Comparison of ENCODE assay signal across 8 mouse cellular contexts in genomic region chr13:115089020-115089394, GRCm38 (mm10). TPM values are rescaled to one million over a fixed set of nuclear protein-coding genes. Genes with fewer than 3 reads are reported as not detected.
DNase-seq lines count a peak whose midpoint lies in the region; ATAC-seq and TF ChIP-seq lines count a peak whose summit lies in the region.

No protein-coding gene starts in this region.

- TF ChIP-seq POLR2A in bone marrow, adult 2 months (IDR thresholded peaks at IDR 0.05; ENCODE audit: borderline replicate concordance, control insufficient read depth, low read depth, low read length) = no peak

- ATAC-seq in heart, embryonic 16.5 days (replicated peaks; ENCODE audit: extremely low read depth, insufficient read depth, low FRiP score) = no peak
- no peak for ATAC-seq in midbrain, embryonic 11.5 days (ENCODE audit: low FRiP score)

- peak overlapping the region; percentile 99 for H3K27ac ChIP-seq in heart, embryonic 16.5 days (ENCODE audit: low read length)
- H3K27ac ChIP-seq in bone marrow, adult 2 months (ENCODE audit: control insufficient read depth, insufficient read depth, low read depth, low read length, poor library complexity) = no peak overlapping the region
- H3K27ac ChIP-seq in hindbrain, embryonic 10.5 days = peak overlapping the region; percentile 96
- no peak overlapping the region for H3K27ac ChIP-seq in midbrain, embryonic 11.5 days (ENCODE audit: low read depth, low read length)

- TF ChIP-seq CTCF in bone marrow, adult 2 months (IDR thresholded peaks at IDR 0.05; ENCODE audit: control insufficient read depth, insufficient read depth, low read length) = no peak

- DNase-seq in heart, postnatal 4 days = no peak
- no peak for DNase-seq in hindbrain, embryonic 10.5 days (ENCODE audit: low spot score)
- DNase-seq in midbrain, embryonic 11.5 days (ENCODE audit: low spot score, missing footprints) = peak; percentile 83
- DNase-seq in retina, embryonic 14.5 days (ENCODE audit: low spot score) = no peak
- DNase-seq in frontal cortex, postnatal 10 days (ENCODE audit: low spot score in 2 of 2) = no peak
- no peak for DNase-seq in spleen, postnatal 36 days (ENCODE audit: low spot score in 2 of 2)

- no peaks in the 10 kb centered on the region for H3K9me3 ChIP-seq in heart, embryonic 16.5 days (replicated peaks; ENCODE audit: control insufficient read depth, low read length)
- H3K9me3 ChIP-seq in hindbrain, embryonic 10.5 days = peaks cover 10% of the 10 kb centered on the region; the same call in 1 of the 2 replicates
- no peaks in the 10 kb centered on the region for H3K9me3 ChIP-seq in midbrain, embryonic 11.5 days (ENCODE audit: control insufficient read depth, low read length)

- 40% methylated on average over 11 of the region's 11 CpGs for WGBS in heart, embryonic 16.5 days
- WGBS in bone marrow, adult 2 months = 49% methylated on average over 11 of the region's 11 CpGs
- WGBS in hindbrain, embryonic 10.5 days = 62% methylated on average over 11 of the region's 11 CpGs
- WGBS in midbrain, embryonic 11.5 days = 67% methylated on average over 11 of the region's 11 CpGs

- peak overlapping the region; percentile 98 for H3K4me2 ChIP-seq in heart, embryonic 16.5 days (ENCODE audit: low read depth, low read length)
- H3K4me2 ChIP-seq in midbrain, embryonic 11.5 days = peak overlapping the region; percentile 97

- H3K36me3 ChIP-seq in heart, embryonic 16.5 days (ENCODE audit: control insufficient read depth, insufficient read depth) = peaks cover 9% of the 10 kb centered on the region; the same call in 1 of the 2 replicates
- H3K36me3 ChIP-seq in hindbrain, embryonic 10.5 days = peaks cover 39% of the 10 kb centered on the region
- peaks cover 10% of the 10 kb centered on the region; the same call in 1 of the 2 replicates for H3K36me3 ChIP-seq in midbrain, embryonic 11.5 days (ENCODE audit: control insufficient read depth, insufficient read depth, low read length)

- H3K4me1 ChIP-seq in heart, embryonic 16.5 days (ENCODE audit: control insufficient read depth, insufficient read depth, low read length) = peaks cover 37% of the 10 kb centered on the region
- H3K4me1 ChIP-seq in bone marrow, adult 2 months (ENCODE audit: control insufficient read depth, insufficient read depth, low read length) = peaks cover 2% of the 10 kb centered on the region
- H3K4me1 ChIP-seq in hindbrain, embryonic 10.5 days (replicated peaks) = peaks cover 22% of the 10 kb centered on the region
- H3K4me1 ChIP-seq in midbrain, embryonic 11.5 days (ENCODE audit: control insufficient read depth, insufficient read depth, low read length) = peaks cover 10% of the 10 kb centered on the region

- H3K4me3 ChIP-seq in heart, embryonic 16.5 days (ENCODE audit: low read length) = peak overlapping the region; percentile 80
- peak overlapping the region; percentile 82 for H3K4me3 ChIP-seq in bone marrow, adult 2 months (replicated peaks; ENCODE audit: control insufficient read depth, low read depth, low read length)
- H3K4me3 ChIP-seq in hindbrain, embryonic 10.5 days = peak overlapping the region; percentile 75
- peak overlapping the region; percentile 69 for H3K4me3 ChIP-seq in midbrain, embryonic 11.5 days (ENCODE audit: low read depth, low read length)

- H3K27me3 ChIP-seq in heart, embryonic 16.5 days (ENCODE audit: control insufficient read depth, insufficient read depth, low read length) = no peaks in the 10 kb centered on the region
- H3K27me3 ChIP-seq in hindbrain, embryonic 10.5 days (ENCODE audit: insufficient read depth, poor library complexity, severe bottlenecking) = no peaks in the 10 kb centered on the region
- no peaks in the 10 kb centered on the region for H3K27me3 ChIP-seq in midbrain, embryonic 11.5 days (ENCODE audit: control insufficient read depth, insufficient read depth, low read length)

- H3K9ac ChIP-seq in heart, embryonic 16.5 days (ENCODE audit: low read length) = peak overlapping the region; percentile 92
- peak overlapping the region; percentile 82 for H3K9ac ChIP-seq in midbrain, embryonic 11.5 days (ENCODE audit: low read length)

RNA-seq across cellular contexts. Expression of gene Pelo, which starts 1.0 kb away (rescaled TPM):
- polyA plus RNA-seq in heart, embryonic 16.5 days (2015; fragmentation: Nextera tagmentation; extraction: Ambion mirVana) = 6.5 and 6.9 TPM in 2 replicates
- total RNA-seq in heart, postnatal 4 days (2021) = 10 to 100 TPM; 34.5 to 37.0 TPM
- 7.8 and 9.3 TPM in 2 replicates for polyA plus RNA-seq in bone marrow, adult 2 months (2011; ENCODE audit: insufficient read depth, insufficient read length, low replicate concordance, missing spikeins)
- 5.3 and 5.9 TPM in 2 replicates for polyA plus RNA-seq in hindbrain, embryonic 10.5 days (2016; fragmentation: Nextera tagmentation; extraction: Ambion mirVana)
- 6.7 and 7.4 TPM in 2 replicates for polyA plus RNA-seq in midbrain, embryonic 11.5 days (2014; fragmentation: Nextera tagmentation; extraction: Ambion mirVana)

RNA-seq across cellular contexts. Expression of gene Gm49395, which starts 12.7 kb away (rescaled TPM):
- 7.6 and 8.4 TPM in 2 replicates for polyA plus RNA-seq in heart, embryonic 16.5 days (2015; fragmentation: Nextera tagmentation; extraction: Ambion mirVana)
- total RNA-seq in heart, postnatal 4 days (2021) = 10 to 100 TPM; 25.0 to 27.5 TPM
- polyA plus RNA-seq in bone marrow, adult 2 months (2011; ENCODE audit: insufficient read depth, insufficient read length, low replicate concordance, missing spikeins) = 15.0 TPM in 1 of 2 replicates, not detected in the other
- 2.1 and 3.4 TPM in 2 replicates for polyA plus RNA-seq in hindbrain, embryonic 10.5 days (2016; fragmentation: Nextera tagmentation; extraction: Ambion mirVana)
- polyA plus RNA-seq in midbrain, embryonic 11.5 days (2014; fragmentation: Nextera tagmentation; extraction: Ambion mirVana) = 3.2 and 3.6 TPM in 2 replicates

RNA-seq across cellular contexts. Expression of gene Itga1, which starts 12.8 kb away (rescaled TPM):
- 26.3 and 29.2 TPM in 2 replicates for polyA plus RNA-seq in heart, embryonic 16.5 days (2015; fragmentation: Nextera tagmentation; extraction: Ambion mirVana)
- total RNA-seq in heart, postnatal 4 days (2021) = 10 to 100 TPM; 82.4 to 86.8 TPM
- polyA plus RNA-seq in bone marrow, adult 2 months (2011; ENCODE audit: insufficient read depth, insufficient read length, low replicate concordance, missing spikeins) = 9.7 and 15.5 TPM in 2 replicates
- polyA plus RNA-seq in hindbrain, embryonic 10.5 days (2016; fragmentation: Nextera tagmentation; extraction: Ambion mirVana) = 3.6 and 4.4 TPM in 2 replicates
- 5.4 and 6.3 TPM in 2 replicates for polyA plus RNA-seq in midbrain, embryonic 11.5 days (2014; fragmentation: Nextera tagmentation; extraction: Ambion mirVana)

Comparison
In these comparisons a context has a peak if more than half of its experiments do, and no peak if none do; other contexts are left out.
1. H3K27ac ChIP-seq: peak in heart, embryonic 16.5 days (single experiment) and hindbrain, embryonic 10.5 days (single experiment); none in bone marrow, adult 2 months (single experiment) and midbrain, embryonic 11.5 days (single experiment).
2. Peak in every context shown above with its lines, with median percentiles within 50 percentile points of each other: H3K4me3 ChIP-seq.